ENCODE assay signal across 30 mouse cellular contexts in the genomic region with DNA sequence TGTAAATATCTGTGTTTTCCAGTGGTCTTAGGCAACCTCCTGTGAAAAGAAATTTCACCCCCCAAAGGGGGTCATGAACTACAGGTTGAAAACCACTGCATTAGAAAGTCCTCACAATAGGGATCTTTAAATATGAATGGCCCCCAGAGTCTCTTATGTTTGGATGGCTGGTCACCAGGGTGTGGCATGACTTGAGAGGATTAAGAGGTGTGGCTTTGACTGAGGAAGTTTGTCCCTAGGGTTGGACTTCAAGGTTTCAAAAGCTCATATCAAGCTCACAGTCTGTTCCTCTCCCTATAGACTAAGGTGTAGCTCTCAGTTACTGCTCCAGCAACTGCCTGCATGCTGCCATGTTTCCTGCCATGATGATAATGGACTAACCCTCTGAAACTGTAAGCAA.
DNase-seq lines count a peak whose midpoint lies in the region; ATAC-seq and TF ChIP-seq lines count a peak whose summit lies in the region.
"Had no signal": no experiment of that assay in that cellular context is flagged by ENCODE, and none has a peak within 500 bp of the region (broad histone marks: within the 10 kb centered on the region; RNA-seq: fewer than 3 reads in every experiment).

No protein-coding gene starts in this region.

- H3K4me1 ChIP-seq in midbrain, embryonic 11.5 days (ENCODE audit: control insufficient read depth, insufficient read depth, low read length) = peaks cover 10% of the 10 kb centered on the region
- no peaks in the 10 kb centered on the region for H3K4me1 ChIP-seq in midbrain, postnatal 0 days (ENCODE audit: insufficient read depth, low read length)
- H3K4me1 ChIP-seq in kidney, embryonic 14.5 days (ENCODE audit: control insufficient read depth, insufficient read depth, low read length) = peaks cover 8% of the 10 kb centered on the region

- no peaks in the 10 kb centered on the region for H3K9me3 ChIP-seq in midbrain, embryonic 11.5 days (ENCODE audit: control insufficient read depth, low read length)
- H3K9me3 ChIP-seq in midbrain, postnatal 0 days (ENCODE audit: low read length) = no peaks in the 10 kb centered on the region
- H3K9me3 ChIP-seq in kidney, embryonic 14.5 days (ENCODE audit: control insufficient read depth, low read length) = no peaks in the 10 kb centered on the region
- H3K9me3 ChIP-seq: G1E; heart, embryonic 13.5 days; liver, embryonic 12.5 days; megakaryocyte, embryonic 14.5 days; midbrain, embryonic 13.5 days had no signal

- peak; percentile 75 for DNase-seq in midbrain, embryonic 11.5 days (ENCODE audit: low spot score, missing footprints)
- no peak for DNase-seq in midbrain, postnatal 0 days (ENCODE audit: low spot score)
- DNase-seq in ZHBTc4 (ENCODE audit: low read depth, low spot score) = peak; percentile 63
- no peak for DNase-seq in layer of hippocampus, adult 9-10 months (ENCODE audit: low spot score)
- DNase-seq in frontal cortex, postnatal 25 days (ENCODE audit: low spot score in 2 of 2) = no peak
- DNase-seq: adrenal gland, postnatal 25 days; B cell, adult 2 months; cerebellum, adult 2 months; cerebellum, postnatal 14 days; heart, postnatal 10 days; kidney, adult 9 months; kidney, postnatal 14 days; left cerebral cortex, postnatal 4 days; liver, postnatal 0 days; right cerebral cortex, adult 18-20 months; spleen, adult 18-20 months; thymus, adult 2 months; thymus, postnatal 4 days had no signal

- ATAC-seq in midbrain, embryonic 11.5 days (ENCODE audit: low FRiP score) = no peak
- no peak for ATAC-seq in midbrain, postnatal 0 days (ENCODE audit: low FRiP score)
- ATAC-seq in megakaryocyte progenitor cell, adult 5-6 weeks (replicated peaks; ENCODE audit: poor library complexity) = peak; percentile 42
- ATAC-seq in kidney, embryonic 14.5 days (ENCODE audit: low FRiP score, low TSS enrichment) = no peak
- ATAC-seq: forebrain, embryonic 16.5 days; intestine, postnatal 0 days; liver, embryonic 12.5 days; liver, postnatal 0 days; midbrain, embryonic 13.5 days; Patski had no signal

- no peak overlapping the region for H3K4me2 ChIP-seq in midbrain, embryonic 11.5 days
- H3K4me2 ChIP-seq in midbrain, postnatal 0 days (ENCODE audit: low read depth, low read length, poor library complexity, severe bottlenecking) = no peak overlapping the region
- H3K4me2 ChIP-seq in kidney, embryonic 14.5 days (replicated peaks; ENCODE audit: low read depth, low read length) = no peak overlapping the region
- H3K4me2 ChIP-seq: heart, embryonic 13.5 days; hindbrain, embryonic 14.5 days; liver, embryonic 12.5 days; midbrain, embryonic 13.5 days had no signal

- H3K27me3 ChIP-seq in midbrain, embryonic 11.5 days (ENCODE audit: control insufficient read depth, insufficient read depth, low read length) = no peaks in the 10 kb centered on the region
- no peaks in the 10 kb centered on the region for H3K27me3 ChIP-seq in midbrain, postnatal 0 days (ENCODE audit: insufficient read depth, low read length)
- H3K27me3 ChIP-seq in kidney, embryonic 14.5 days (ENCODE audit: control insufficient read depth, insufficient read depth, low read length) = no peaks in the 10 kb centered on the region
- H3K27me3 ChIP-seq: heart, embryonic 13.5 days; liver, embryonic 12.5 days; megakaryocyte, embryonic 14.5 days; midbrain, embryonic 13.5 days; Patski had no signal

- no peak overlapping the region for H3K27ac ChIP-seq in midbrain, embryonic 11.5 days (ENCODE audit: low read depth, low read length)
- no peak overlapping the region for H3K27ac ChIP-seq in midbrain, postnatal 0 days (ENCODE audit: low read depth, low read length)
- H3K27ac ChIP-seq in kidney, embryonic 14.5 days (ENCODE audit: low read depth, low read length) = no peak overlapping the region
- H3K27ac ChIP-seq: heart, embryonic 13.5 days; hindbrain, embryonic 14.5 days; liver, embryonic 12.5 days; midbrain, embryonic 13.5 days; stomach, postnatal 0 days had no signal

- no peak overlapping the region for H3K9ac ChIP-seq in midbrain, embryonic 11.5 days (ENCODE audit: low read length)
- H3K9ac ChIP-seq in midbrain, postnatal 0 days (replicated peaks; ENCODE audit: low read length, poor library complexity, severe bottlenecking) = no peak overlapping the region
- H3K9ac ChIP-seq in kidney, embryonic 14.5 days (ENCODE audit: low read depth, low read length) = no peak overlapping the region
- H3K9ac ChIP-seq: heart, embryonic 13.5 days; hindbrain, embryonic 14.5 days; liver, embryonic 12.5 days; liver, postnatal 0 days; midbrain, embryonic 13.5 days had no signal

- no peak for TF ChIP-seq CTCF in midbrain, postnatal 0 days (IDR thresholded peaks at IDR 0.05)

- no peak overlapping the region for H3K4me3 ChIP-seq in midbrain, embryonic 11.5 days (ENCODE audit: low read depth, low read length)
- H3K4me3 ChIP-seq in midbrain, postnatal 0 days (ENCODE audit: low read depth, low read length) = no peak overlapping the region
- H3K4me3 ChIP-seq in kidney, embryonic 14.5 days (ENCODE audit: low read length) = no peak overlapping the region
- H3K4me3 ChIP-seq: heart, embryonic 13.5 days; liver, embryonic 12.5 days; megakaryocyte, embryonic 14.5 days; midbrain, embryonic 13.5 days had no signal

- no peaks in the 10 kb centered on the region for H3K36me3 ChIP-seq in midbrain, embryonic 11.5 days (ENCODE audit: control insufficient read depth, insufficient read depth, low read length)
- no peaks in the 10 kb centered on the region for H3K36me3 ChIP-seq in midbrain, postnatal 0 days (ENCODE audit: insufficient read depth, low read length)
- no peaks in the 10 kb centered on the region for H3K36me3 ChIP-seq in kidney, embryonic 14.5 days (ENCODE audit: control insufficient read depth, insufficient read depth, low read length)
- H3K36me3 ChIP-seq: G1E; heart, embryonic 13.5 days; liver, embryonic 12.5 days; midbrain, embryonic 13.5 days had no signal

Comparison
In these comparisons a context has a peak if more than half of its experiments do, and no peak if none do; other contexts are left out.
1. DNase-seq: peak in midbrain, embryonic 11.5 days (single experiment) and ZHBTc4 (single experiment); none in midbrain, postnatal 0 days (single experiment), layer of hippocampus, adult 9-10 months (single experiment) and frontal cortex, postnatal 25 days (0 of 2).